Mouse (Mus musculus) adrenal gland, postnatal 0 days (tissue): Measurements from ENCODE around the gene Apol10a. TPM values are rescaled to one million over a fixed set of nuclear protein-coding genes. Genes with fewer than 3 reads are reported as not detected.

Source experiments
- polyA plus RNA-seq: library from polyadenylated mRNA; unstranded; fragments of >200 nt; fragmentation: Nextera tagmentation; extraction: Ambion mirVana; gene quantifications from 2 replicates; pipeline ENCODE4 v1.2.1, GENCODE M21; 2015

Gene Apol10a
- not detected in 2 replicates for polyA plus RNA-seq

GRCm38 (mm10) chr15:77476693-77477092 lies at the start of gene Apol10a:
Gene Apol10a, plus strand, starts transcription at chr15:77477047.

GRCm38 (mm10) chr15:77447392-77447791 lies 29.5 kb upstream of the Apol10a start, which contains the start of gene Apol7b:
Gene Apol7b, minus strand, starts transcription at chr15:77447492.

GRCm38 (mm10) chr15:77507966-77508365 lies 31.1 kb downstream of the Apol10a start, which contains the start of gene Apol11a:
Gene Apol11a, plus strand, starts transcription at chr15:77508271.

GRCm38 (mm10) chr15:77533216-77533615 lies 56.4 kb downstream of the Apol10a start, which contains the start of gene Apol7c:
Gene Apol7c, minus strand, starts transcription at chr15:77533316.

Other genes starting within 250 kb of the Apol10a start
- gene Rbfox2, start 170.0 kb upstream of the Apol10a start, polyA plus RNA-seq, result 21.8 and 22.3 TPM in 2 replicates
- 0.88 and 1.2 TPM in 2 replicates for gene Apol7a, start 77.9 kb upstream of the Apol10a start, polyA plus RNA-seq
- 1.2 and 2.3 TPM in 2 replicates for gene Apol9a, start 65.9 kb upstream of the Apol10a start, polyA plus RNA-seq
- gene Apol7b, start 29.6 kb upstream of the Apol10a start, polyA plus RNA-seq, result not detected in 2 replicates
- gene Apol11a, start 31.2 kb downstream of the Apol10a start, polyA plus RNA-seq, result not detected in 2 replicates
- gene Apol7c, start 56.3 kb downstream of the Apol10a start, polyA plus RNA-seq, result not detected in 2 replicates
- not detected in 2 replicates for gene 1700025B11Rik, start 84.8 kb downstream of the Apol10a start, polyA plus RNA-seq
- gene Apol10b, start 119.1 kb downstream of the Apol10a start, polyA plus RNA-seq, result 0.65 TPM in 1 of 2 replicates, not detected in the other
- gene Gm36245, start 122.2 kb downstream of the Apol10a start, polyA plus RNA-seq, result not detected in 2 replicates
- gene Apol11b, start 166.2 kb downstream of the Apol10a start, polyA plus RNA-seq, result 0.21 and 0.39 TPM in 2 replicates
- 0.06 TPM in 1 of 2 replicates, not detected in the other for gene Apol7e, start 221.8 kb downstream of the Apol10a start, polyA plus RNA-seq